Mouse (Mus musculus) adrenal gland, adult 8-10 months (tissue): ENCODE data around the gene Ptcd3. TPM values are rescaled to one million over a fixed set of nuclear protein-coding genes. Genes with fewer than 3 reads are reported as not detected.

Experiments used
- DNase-seq: peaks from one replicate; pipeline ENCODE4 v3.0.0; 2022
- total RNA-seq, 4 experiments: library from RNA; stranded (reverse); gene quantifications; 2 replicates each; pipeline ENCODE4 v1.2.4; 2022

Ptcd3 gene
- total RNA-seq, 4 experiments from 2014 or later, result 90.8 to 118 (median 104) TPM

GRCm38 (mm10) chr6:71868809-71869208, 39.7 kb downstream of the Ptcd3 start:
- no peak for DNase-seq

GRCm38 (mm10) chr6:71867751-71868150, 40.8 kb downstream of the Ptcd3 start:
- no peak for DNase-seq

GRCm38 (mm10) chr6:71846906-71847305, 61.6 kb downstream of the Ptcd3 start:
- peak; percentile 55 for DNase-seq

GRCm38 (mm10) chr6:71840597-71841290, 67.8 kb downstream of the Ptcd3 start:
- no peak for DNase-seq

GRCm38 (mm10) chr6:71839815-71840214, 68.7 kb downstream of the Ptcd3 start:
- DNase-seq, result no peak

GRCm38 (mm10) chr6:71836811-71837210, 71.7 kb downstream of the Ptcd3 start:
- DNase-seq, result no peak

- DNase-seq, result peak; percentile 96
Observed at GRCm38 (mm10) chr6:71831581-71831960, 77.0 kb downstream of the Ptcd3 start.

GRCm38 (mm10) chr6:71830690-71831580, 77.6 kb downstream of the Ptcd3 start, which contains the start of gene Immt:
Immt (plus strand) TSS chr6:71831331.
- peak; percentile 96 for DNase-seq

Other genes starting within 250 kb of the Ptcd3 start
- gene Reep1, start 201.2 kb downstream of the Ptcd3 start, total RNA-seq, result 1 to 10 TPM; 3.8 to 9.3 (median 5.3) TPM
- gene Mrpl35, start 81.8 kb downstream of the Ptcd3 start, total RNA-seq, result 10 to 100 TPM; 35.0 to 41.1 (median 39.2) TPM
- 100 to 1,000 TPM; 226 to 361 (median 285) TPM for gene Immt, start 77.4 kb downstream of the Ptcd3 start, total RNA-seq
- gene Polr1a, start 303 bp upstream of the Ptcd3 start, total RNA-seq, result 100 to 1,000 TPM in 1 of 4 experiments, 10 to 100 TPM in 3; 66.4 to 108 (median 85.9) TPM
- 100 to 1,000 TPM; 106 to 366 (median 212) TPM for gene St3gal5, start 188.8 kb upstream of the Ptcd3 start, total RNA-seq